Comparison of ENCODE assay signal across 8 mouse cellular contexts in genomic region chr19:11184121-11184520, GRCm38 (mm10). TPM values are rescaled to one million over a fixed set of nuclear protein-coding genes. Genes with fewer than 3 reads are reported as not detected.
DNase-seq lines count a peak whose midpoint lies in the region; ATAC-seq and TF ChIP-seq lines count a peak whose summit lies in the region.

No protein-coding gene starts in this region.

- no peaks in the 10 kb centered on the region for H3K4me1 ChIP-seq in kidney, postnatal 0 days (replicated peaks; ENCODE audit: insufficient read depth, low read length)
- no peaks in the 10 kb centered on the region for H3K4me1 ChIP-seq in ES-Bruce4 (ENCODE audit: control insufficient read depth, insufficient read depth, low read length)
- H3K4me1 ChIP-seq in bone marrow, adult 2 months (ENCODE audit: control insufficient read depth, insufficient read depth, low read length): no peaks in the 10 kb centered on the region
- no peaks in the 10 kb centered on the region for H3K4me1 ChIP-seq in lung, postnatal 0 days (ENCODE audit: insufficient read depth, low read depth, low read length)
- no peaks in the 10 kb centered on the region for H3K4me1 ChIP-seq in forebrain, embryonic 11.5 days (replicated peaks; ENCODE audit: control insufficient read depth, insufficient read depth, low read length)

- DNase-seq in kidney, postnatal 0 days (ENCODE audit: low spot score): no peak
- no peak for DNase-seq in kidney, adult 11 months
- DNase-seq in lung, postnatal 0 days (ENCODE audit: low spot score): no peak
- DNase-seq in thymus, postnatal 36 days: peak; percentile 8 to 16
- DNase-seq in forebrain, embryonic 11.5 days (ENCODE audit: low spot score): no peak
- no peak for DNase-seq in cerebellum, postnatal 36 days

- WGBS in kidney, postnatal 0 days: 20% methylated on average over 5 of the region's 5 CpGs
- WGBS in bone marrow, adult 2 months: 17% methylated on average over 5 of the region's 5 CpGs
- WGBS in lung, postnatal 0 days: 20% methylated on average over 5 of the region's 5 CpGs
- whole genome bisulfite sequencing in forebrain, embryonic 11.5 days: 14% methylated on average over 5 of the region's 5 CpGs

- H3K9me3 ChIP-seq in kidney, postnatal 0 days (replicated peaks; ENCODE audit: low read length): no peaks in the 10 kb centered on the region
- no peaks in the 10 kb centered on the region for H3K9me3 ChIP-seq in ES-Bruce4 (replicated peaks; ENCODE audit: control insufficient read depth, insufficient read depth, low read length, poor library complexity, severe bottlenecking)
- H3K9me3 ChIP-seq in lung, postnatal 0 days (ENCODE audit: low read length): no peaks in the 10 kb centered on the region
- H3K9me3 ChIP-seq in forebrain, embryonic 11.5 days (ENCODE audit: control insufficient read depth, low read length): no peaks in the 10 kb centered on the region

- H3K36me3 ChIP-seq in kidney, postnatal 0 days (ENCODE audit: insufficient read depth, low read length): no peaks in the 10 kb centered on the region
- H3K36me3 ChIP-seq in ES-Bruce4 (ENCODE audit: control insufficient read depth, insufficient read depth, low read length, poor library complexity, severe bottlenecking): no peaks in the 10 kb centered on the region
- no peaks in the 10 kb centered on the region for H3K36me3 ChIP-seq in lung, postnatal 0 days (ENCODE audit: insufficient read depth, low read length)
- no peaks in the 10 kb centered on the region for H3K36me3 ChIP-seq in forebrain, embryonic 11.5 days (ENCODE audit: control insufficient read depth, insufficient read depth, low read length)

- no peak for ATAC-seq in kidney, postnatal 0 days (replicated peaks; ENCODE audit: low FRiP score, low read depth)
- no peak for ATAC-seq in lung, postnatal 0 days
- no peak for ATAC-seq in forebrain, embryonic 11.5 days (replicated peaks; ENCODE audit: low FRiP score)

- H3K27me3 ChIP-seq in kidney, postnatal 0 days (ENCODE audit: insufficient read depth, low read length): no peaks in the 10 kb centered on the region
- no peaks in the 10 kb centered on the region for H3K27me3 ChIP-seq in ES-Bruce4 (ENCODE audit: control insufficient read depth, insufficient read depth, low read length, poor library complexity, severe bottlenecking)
- no peaks in the 10 kb centered on the region for H3K27me3 ChIP-seq in lung, postnatal 0 days (replicated peaks; ENCODE audit: insufficient read depth, low read length)
- H3K27me3 ChIP-seq in forebrain, embryonic 11.5 days (ENCODE audit: control insufficient read depth, insufficient read depth, low read length): no peaks in the 10 kb centered on the region

- H3K4me3 ChIP-seq in kidney, postnatal 0 days (replicated peaks; ENCODE audit: low read depth, low read length): no peak overlapping the region
- no peak overlapping the region for H3K4me3 ChIP-seq in ES-Bruce4 (ENCODE audit: low read depth, low read length)
- H3K4me3 ChIP-seq in bone marrow, adult 2 months (replicated peaks; ENCODE audit: control insufficient read depth, low read depth, low read length): no peak overlapping the region
- H3K4me3 ChIP-seq in lung, postnatal 0 days (ENCODE audit: low read depth, low read length): no peak overlapping the region
- no peak overlapping the region for H3K4me3 ChIP-seq in forebrain, embryonic 11.5 days (ENCODE audit: low read depth, low read length)

- peak; percentile 20 for TF ChIP-seq CTCF in kidney, postnatal 0 days (IDR thresholded peaks at IDR 0.05; ENCODE audit: low read depth)
- TF ChIP-seq CTCF in ES-Bruce4 (IDR thresholded peaks at IDR 0.05; ENCODE audit: low read depth, low read length): peak; percentile 54
- TF ChIP-seq CTCF in bone marrow, adult 2 months (IDR thresholded peaks at IDR 0.05; ENCODE audit: control insufficient read depth, insufficient read depth, low read length): peak; percentile 54
- peak; percentile 31; the same call in 1 of the 2 replicates for TF ChIP-seq CTCF in lung, postnatal 0 days (IDR thresholded peaks at IDR 0.05)

- no peak for TF ChIP-seq EP300 in ES-Bruce4 (IDR thresholded peaks at IDR 0.05; ENCODE audit: insufficient read depth, low read depth, low read length)
- no peak for TF ChIP-seq EP300 in lung, postnatal 0 days (IDR thresholded peaks at IDR 0.05)

- no peak overlapping the region for H3K9ac ChIP-seq in kidney, postnatal 0 days (ENCODE audit: low read depth, low read length)
- H3K9ac ChIP-seq in ES-Bruce4 (ENCODE audit: low read depth, poor library complexity, severe bottlenecking): no peak overlapping the region
- H3K9ac ChIP-seq in lung, postnatal 0 days (replicated peaks; ENCODE audit: low read depth): no peak overlapping the region
- H3K9ac ChIP-seq in forebrain, embryonic 11.5 days (ENCODE audit: low read length): no peak overlapping the region

- H3K4me2 ChIP-seq in kidney, postnatal 0 days (ENCODE audit: low read length): no peak overlapping the region
- H3K4me2 ChIP-seq in lung, postnatal 0 days (replicated peaks; ENCODE audit: low read depth, low read length): no peak overlapping the region
- no peak overlapping the region for H3K4me2 ChIP-seq in forebrain, embryonic 11.5 days (ENCODE audit: low read depth, low read length, severe bottlenecking)

- no peak for TF ChIP-seq POLR2A in ES-Bruce4 (IDR thresholded peaks at IDR 0.05; ENCODE audit: insufficient read depth, low read length)
- no peak for TF ChIP-seq POLR2A in bone marrow, adult 2 months (IDR thresholded peaks at IDR 0.05; ENCODE audit: borderline replicate concordance, control insufficient read depth, low read depth, low read length)

- H3K27ac ChIP-seq in kidney, postnatal 0 days: no peak overlapping the region
- H3K27ac ChIP-seq in ES-Bruce4 (ENCODE audit: insufficient read depth, low read length): no peak overlapping the region
- no peak overlapping the region for H3K27ac ChIP-seq in bone marrow, adult 2 months (ENCODE audit: control insufficient read depth, insufficient read depth, low read depth, low read length, poor library complexity)
- no peak overlapping the region for H3K27ac ChIP-seq in lung, postnatal 0 days (ENCODE audit: low read length)
- H3K27ac ChIP-seq in forebrain, embryonic 11.5 days (ENCODE audit: low read depth, low read length): no peak overlapping the region

RNA-seq across cellular contexts. Expression of gene Ms4a13, which starts 12.4 kb away (rescaled TPM):
- not detected in 2 replicates for polyA plus RNA-seq in kidney, postnatal 0 days (2015; fragmentation: Nextera tagmentation; extraction: Ambion mirVana)
- not detected in 2 replicates for polyA plus RNA-seq in ES-Bruce4 (2011; ENCODE audit: insufficient read depth, insufficient read length, low read depth, missing spikeins)
- polyA plus RNA-seq in bone marrow, adult 2 months (2011; ENCODE audit: insufficient read depth, insufficient read length, low replicate concordance, missing spikeins): not detected in 2 replicates
- polyA plus RNA-seq in lung, postnatal 0 days (2015; fragmentation: Nextera tagmentation; extraction: Ambion mirVana): not detected in 2 replicates
- polyA plus RNA-seq in forebrain, embryonic 11.5 days (2014; fragmentation: Nextera tagmentation; extraction: Ambion mirVana): not detected in 2 replicates

RNA-seq across cellular contexts. Expression of gene 1700025F22Rik, which starts 19.0 kb away (rescaled TPM):
- polyA plus RNA-seq in kidney, postnatal 0 days (2015; fragmentation: Nextera tagmentation; extraction: Ambion mirVana): not detected in 2 replicates
- not detected in 2 replicates for polyA plus RNA-seq in ES-Bruce4 (2011; ENCODE audit: insufficient read depth, insufficient read length, low read depth, missing spikeins)
- not detected in 2 replicates for polyA plus RNA-seq in bone marrow, adult 2 months (2011; ENCODE audit: insufficient read depth, insufficient read length, low replicate concordance, missing spikeins)
- polyA plus RNA-seq in lung, postnatal 0 days (2015; fragmentation: Nextera tagmentation; extraction: Ambion mirVana): not detected in 2 replicates
- polyA plus RNA-seq in forebrain, embryonic 11.5 days (2014; fragmentation: Nextera tagmentation; extraction: Ambion mirVana): not detected in 2 replicates

RNA-seq across cellular contexts. Expression of gene Ms4a12, which starts 48.1 kb away (rescaled TPM):
- polyA plus RNA-seq in kidney, postnatal 0 days (2015; fragmentation: Nextera tagmentation; extraction: Ambion mirVana): not detected in 2 replicates
- not detected in 2 replicates for polyA plus RNA-seq in ES-Bruce4 (2011; ENCODE audit: insufficient read depth, insufficient read length, low read depth, missing spikeins)
- 0.90 TPM in 1 of 2 replicates, not detected in the other for polyA plus RNA-seq in bone marrow, adult 2 months (2011; ENCODE audit: insufficient read depth, insufficient read length, low replicate concordance, missing spikeins)
- polyA plus RNA-seq in lung, postnatal 0 days (2015; fragmentation: Nextera tagmentation; extraction: Ambion mirVana): not detected in 2 replicates
- not detected in 2 replicates for polyA plus RNA-seq in forebrain, embryonic 11.5 days (2014; fragmentation: Nextera tagmentation; extraction: Ambion mirVana)

RNA-seq across cellular contexts. Expression of gene 1700017D01Rik, which starts 53.4 kb away (rescaled TPM):
- not detected in 2 replicates for polyA plus RNA-seq in kidney, postnatal 0 days (2015; fragmentation: Nextera tagmentation; extraction: Ambion mirVana)
- not detected in 2 replicates for polyA plus RNA-seq in ES-Bruce4 (2011; ENCODE audit: insufficient read depth, insufficient read length, low read depth, missing spikeins)
- polyA plus RNA-seq in bone marrow, adult 2 months (2011; ENCODE audit: insufficient read depth, insufficient read length, low replicate concordance, missing spikeins): not detected in 2 replicates
- not detected in 2 replicates for polyA plus RNA-seq in lung, postnatal 0 days (2015; fragmentation: Nextera tagmentation; extraction: Ambion mirVana)
- polyA plus RNA-seq in forebrain, embryonic 11.5 days (2014; fragmentation: Nextera tagmentation; extraction: Ambion mirVana): not detected in 2 replicates

Comparison
In these comparisons a context has a peak if more than half of its experiments do, and no peak if none do; other contexts are left out.
1. DNase-seq: peak in thymus, postnatal 36 days (2 of 2); none in kidney, postnatal 0 days (single experiment), kidney, adult 11 months (single experiment), lung, postnatal 0 days (single experiment), forebrain, embryonic 11.5 days (single experiment) and cerebellum, postnatal 36 days (0 of 2).
2. Peak in every context shown above with its lines, with median percentiles within 50 percentile points of each other: CTCF ChIP-seq.